Mouse (Mus musculus) embryonic facial prominence, embryonic 13.5 days (tissue): ENCODE results near the gene Idh1. TPM values are rescaled to one million over a fixed set of nuclear protein-coding genes. Genes with fewer than 3 reads are reported as not detected.

Source experiments
- ATAC-seq: fragments of 200-750 bp; cut with Nextera tagmentation; 2 replicates; pipeline ENCODE4 v1.8.0; 2017; ENCODE audit warnings: low read depth; ENCODE audit not compliant: insufficient number of reproducible peaks, insufficient read depth, low FRiP score, low TSS enrichment
- H3K27ac ChIP-seq: fragments of 300-500 bp; sonication (generic); 2 replicates; pipeline ENCODE4 v1.5.1; 2015; ENCODE audit warnings: moderate library complexity, mild to moderate bottlenecking, inconsistent platforms
- H3K27me3 ChIP-seq: fragments of 300-500 bp; sonication (generic); 2 replicates; pipeline ENCODE4 v1.6.1; 2015; ENCODE audit warnings: mild to moderate bottlenecking, inconsistent platforms
- H3K36me3 ChIP-seq: fragments of 300-500 bp; sonication (generic); 2 replicates; pipeline ENCODE4 v1.6.1; 2015; ENCODE audit warnings: mild to moderate bottlenecking, inconsistent platforms
- H3K4me1 ChIP-seq: fragments of 300-500 bp; sonication (generic); 2 replicates; pipeline ENCODE4 v1.6.1; 2015; ENCODE audit warnings: inconsistent platforms
- H3K4me2 ChIP-seq: fragments of 300-500 bp; sonication (generic); 2 replicates; pipeline ENCODE4 v1.6.1; 2015; ENCODE audit warnings: moderate library complexity, mild to moderate bottlenecking, inconsistent platforms
- H3K4me3 ChIP-seq: fragments of 300-500 bp; sonication (generic); 2 replicates; pipeline ENCODE4 v1.5.1; 2015; ENCODE audit warnings: mild to moderate bottlenecking, inconsistent platforms
- H3K9ac ChIP-seq: fragments of 300-500 bp; sonication (generic); 2 replicates; pipeline ENCODE4 v1.6.1; 2015; ENCODE audit warnings: mild to moderate bottlenecking, inconsistent platforms
- H3K9me3 ChIP-seq: fragments of 300-500 bp; sonication (generic); 2 replicates; pipeline ENCODE4 v1.6.1; 2016; ENCODE audit warnings: inconsistent platforms
- WGBS: fragments of 180-500 bp; shearing (Covaris S2); methylation state at CpG from one replicate; pipeline ENCODE4 v1.1.7; 2015; ENCODE audit warnings: mixed read lengths; 5-methylcytosine and 5-hydroxymethylcytosine counted together
- polyA plus RNA-seq: library from polyadenylated mRNA; unstranded; fragments of >200 nt; fragmentation: Nextera tagmentation; extraction: Ambion mirVana; gene quantifications from 2 replicates; pipeline ENCODE4 v1.2.1, GENCODE M21; 2015

The Idh1 gene
- polyA plus RNA-seq, 1 experiment from 2014 or later, result 148 TPM

- Histone ChIP-seq H3K27ac (no peak overlapping the region), H3K9me3 (no peaks in the 10 kb centered on the region), H3K36me3 (no peaks in the 10 kb centered on the region), H3K4me2 (no peak overlapping the region), H3K4me1 (no peaks in the 10 kb centered on the region), H3K27me3 (no peaks in the 10 kb centered on the region), H3K4me3 (no peak overlapping the region), H3K9ac (no peak overlapping the region)
- 74% methylated on average over 25 of the region's 25 CpGs for WGBS
- ATAC-seq, result no peak
These were observed 76.4 kb downstream of the Idh1 start for GRCm38 (mm10) chr1:65109756-65110435.

GRCm38 (mm10) chr1:65109196-65109595 lies 77.1 kb downstream of the Idh1 start:
- Histone ChIP-seq H3K4me2 (no peak overlapping the region), H3K27me3 (no peaks in the 10 kb centered on the region), H3K36me3 (no peaks in the 10 kb centered on the region), H3K4me1 (no peaks in the 10 kb centered on the region), H3K27ac (no peak overlapping the region), H3K4me3 (no peak overlapping the region), H3K9ac (no peak overlapping the region), H3K9me3 (no peaks in the 10 kb centered on the region)
- 92% methylated on average over 8 of the region's 8 CpGs for WGBS
- ATAC-seq, result no peak

Other genes starting within 250 kb of the Idh1 start
- gene Plekhm3, start 229.7 kb downstream of the Idh1 start, polyA plus RNA-seq, result 8.6 and 8.7 TPM in 2 replicates
- gene Akr1cl, start 153.7 kb downstream of the Idh1 start, polyA plus RNA-seq, result 0.29 TPM in 1 of 2 replicates, not detected in the other
- gene Cryge, start 135.4 kb downstream of the Idh1 start, polyA plus RNA-seq, result not detected in 2 replicates
- not detected in 2 replicates for gene Crygd, start 123.0 kb downstream of the Idh1 start, polyA plus RNA-seq
- gene Crygc, start 112.8 kb downstream of the Idh1 start, polyA plus RNA-seq, result not detected in 2 replicates
- gene Crygb, start 104.2 kb downstream of the Idh1 start, polyA plus RNA-seq, result 0.76 and 0.94 TPM in 2 replicates
- gene Cryga, start 83.1 kb downstream of the Idh1 start, polyA plus RNA-seq, result not detected in 2 replicates
- not detected in 2 replicates for gene Gm28845, start 66.9 kb downstream of the Idh1 start, polyA plus RNA-seq
- 0.15 and 0.80 TPM in 2 replicates for gene D630023F18Rik, start 63.3 kb downstream of the Idh1 start, polyA plus RNA-seq
- 11.2 and 12.0 TPM in 2 replicates for gene Pikfyve, start 183 bp upstream of the Idh1 start, polyA plus RNA-seq
- 0.27 and 0.48 TPM in 2 replicates for gene Pth2r, start 95.6 kb upstream of the Idh1 start, polyA plus RNA-seq